Mouse (Mus musculus) lung, adult 2 months (tissue): ENCODE data around the gene Abcg2.

Source experiments
- CTCF ChIP-seq: fragments of 200-500 bp; IDR thresholded peaks from 2 replicates; pipeline ENCODE4 v1.5.1; 2011; ENCODE audit warnings: mild to moderate bottlenecking, low read length, control low read depth; ENCODE audit not compliant: insufficient read depth
- POLR2A ChIP-seq: fragments of 200-500 bp; IDR thresholded peaks from 2 replicates; pipeline ENCODE4 v1.6.1; 2011; ENCODE audit warnings: low read depth, mild to moderate bottlenecking, control low read depth, low read length, borderline replicate concordance; ENCODE audit errors: extremely low read depth

DNA sequence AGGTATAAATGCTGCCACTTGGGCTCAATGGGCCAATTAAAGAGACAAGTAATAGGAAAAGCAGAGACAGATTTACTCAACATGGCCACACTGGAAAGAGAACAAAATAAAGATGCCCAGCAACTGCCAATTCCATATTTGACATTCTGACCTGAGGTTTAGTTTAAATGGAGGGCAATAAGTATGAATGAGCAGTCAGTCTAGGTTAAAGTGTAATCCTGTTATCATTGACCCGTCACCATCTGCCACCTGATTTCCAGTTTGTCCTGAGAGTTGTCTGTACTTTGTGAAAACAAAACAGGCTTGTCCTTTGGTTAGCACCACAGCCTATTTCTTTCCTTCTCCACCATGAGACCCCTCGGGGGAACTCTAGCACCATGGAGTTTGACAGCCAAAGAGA, 44.9 kb downstream of the Abcg2 start:
- no peak for TF ChIP-seq POLR2A
- no peak for TF ChIP-seq CTCF
